Mouse (Mus musculus) cerebral cortex, adult 2 months (tissue): Measurements from ENCODE around the gene Ikzf1.

Experiments used
- WGBS: fragments of 180-500 bp; shearing (Covaris S2); methylation state at CpG from one replicate; pipeline ENCODE4 v1.1.7; 2018; 5-methylcytosine and 5-hydroxymethylcytosine counted together

Ikzf1 gene

DNA sequence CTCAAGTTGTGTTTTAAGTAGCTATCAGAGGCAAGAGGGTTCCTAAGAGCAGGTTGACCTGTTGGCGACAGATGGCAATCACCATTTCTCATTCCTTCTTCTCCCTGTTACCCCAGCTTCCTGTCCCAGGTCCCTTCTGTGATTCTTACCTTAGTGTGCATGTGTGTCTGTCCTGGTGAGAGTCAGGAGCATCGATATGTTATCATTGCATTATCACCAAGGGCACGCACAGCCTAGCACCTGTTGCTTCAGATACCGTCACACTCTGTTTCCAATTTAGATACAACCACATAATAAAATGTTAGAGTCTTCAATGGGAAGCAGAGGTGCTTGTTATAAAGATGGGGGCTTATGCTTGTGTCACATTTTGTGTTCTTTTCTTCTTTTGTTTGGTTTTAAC is 87.4 kb downstream of the Ikzf1 start:
- 92% methylated on average over 4 of the region's 4 CpGs for WGBS

DNA sequence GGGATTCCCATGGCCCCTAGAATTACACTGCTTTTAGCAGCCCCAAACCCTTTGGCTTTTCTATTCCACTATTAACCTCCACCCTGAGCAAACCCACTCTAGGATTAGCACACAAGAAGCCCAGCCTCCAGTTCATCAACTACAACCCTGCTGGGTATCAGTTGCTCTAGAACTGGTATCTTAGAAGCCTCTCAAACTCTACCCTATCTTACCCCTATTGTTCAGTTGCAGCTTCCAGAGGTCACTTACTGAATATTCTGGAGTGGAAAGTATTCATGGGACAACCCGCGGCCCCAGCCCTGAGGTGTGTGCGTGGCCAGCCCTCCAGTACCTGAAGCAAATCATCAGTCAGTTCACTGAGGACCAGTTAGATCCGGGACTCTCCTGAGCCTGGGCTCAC is 89.6 kb downstream of the Ikzf1 start:
- 97% methylated on average over 4 of the region's 4 CpGs for WGBS

DNA sequence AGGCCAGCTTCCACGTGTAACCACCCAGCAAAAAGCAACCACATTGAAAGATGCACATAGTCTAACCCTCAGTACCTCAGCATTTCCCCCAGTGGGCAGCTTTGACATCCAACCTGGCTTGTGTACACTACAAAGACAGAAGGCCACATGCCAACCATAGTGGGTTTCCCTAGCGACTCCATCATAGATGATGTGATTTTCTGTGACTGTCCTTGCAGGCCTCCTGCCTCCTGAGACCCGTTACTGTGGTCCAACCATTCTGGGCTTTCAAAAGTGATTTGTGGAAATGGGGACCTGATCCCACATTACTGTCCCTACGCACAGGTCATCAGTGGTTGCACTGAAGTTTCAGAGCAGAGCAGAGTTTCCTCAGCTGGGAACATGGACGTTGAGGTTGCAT is 90.1 kb downstream of the Ikzf1 start:
- WGBS = 91% methylated on average over 5 of the region's 5 CpGs

DNA sequence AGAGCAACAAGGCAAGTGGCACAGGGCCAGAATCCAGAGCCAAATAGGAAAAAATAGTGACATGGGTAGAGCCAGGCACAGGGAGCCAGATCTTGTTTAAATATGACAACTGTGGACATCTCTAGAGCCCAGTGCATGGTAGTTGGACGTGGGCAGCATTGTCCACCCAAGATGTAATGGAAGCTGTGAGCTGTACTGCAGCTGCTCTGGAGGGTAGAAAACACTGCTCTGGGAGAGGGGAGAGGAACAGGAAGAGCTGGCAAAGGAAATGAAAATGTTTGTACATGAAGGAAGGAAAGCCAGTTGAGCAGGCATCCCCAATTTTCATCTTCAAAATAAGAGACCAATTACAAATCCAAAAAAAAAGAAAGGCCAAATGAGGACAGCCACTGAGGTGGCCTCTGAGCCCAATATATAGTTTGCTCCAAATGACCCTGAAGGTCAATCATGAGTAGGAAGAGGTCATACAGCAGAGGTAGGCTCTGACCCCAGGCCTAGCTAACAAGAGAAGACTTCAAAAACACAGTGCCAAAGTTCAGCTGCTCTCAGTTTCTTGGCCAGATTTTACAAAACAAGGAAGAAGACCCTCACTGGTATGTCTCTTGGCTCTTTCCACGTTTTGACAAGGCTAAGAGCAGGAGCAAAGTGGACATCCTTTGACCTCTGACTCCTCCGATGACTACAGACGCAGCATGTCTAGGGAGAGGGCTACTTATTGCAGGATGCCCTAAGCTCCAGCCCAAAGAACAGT is 91.4 kb downstream of the Ikzf1 start:
- 84% methylated on average over 4 of the region's 4 CpGs for WGBS

DNA sequence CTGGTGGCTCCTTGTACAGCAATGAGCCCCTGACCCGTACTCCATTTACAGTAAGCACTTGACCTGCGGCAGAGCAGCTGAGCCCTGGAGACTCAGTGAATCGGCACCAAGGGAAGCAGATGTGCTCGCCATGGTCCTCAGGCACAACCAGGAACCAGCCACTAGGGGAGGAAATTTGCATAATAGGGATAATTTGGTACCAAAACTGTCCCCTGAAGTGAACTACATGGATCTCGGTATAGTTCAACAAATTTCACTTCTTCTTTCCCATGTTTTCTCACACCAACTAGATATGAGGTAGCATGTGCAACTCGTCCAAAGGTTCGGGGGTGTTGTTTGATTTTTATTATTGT is 92.0 kb downstream of the Ikzf1 start:
- 85% methylated on average over 7 of the region's 7 CpGs for WGBS

DNA sequence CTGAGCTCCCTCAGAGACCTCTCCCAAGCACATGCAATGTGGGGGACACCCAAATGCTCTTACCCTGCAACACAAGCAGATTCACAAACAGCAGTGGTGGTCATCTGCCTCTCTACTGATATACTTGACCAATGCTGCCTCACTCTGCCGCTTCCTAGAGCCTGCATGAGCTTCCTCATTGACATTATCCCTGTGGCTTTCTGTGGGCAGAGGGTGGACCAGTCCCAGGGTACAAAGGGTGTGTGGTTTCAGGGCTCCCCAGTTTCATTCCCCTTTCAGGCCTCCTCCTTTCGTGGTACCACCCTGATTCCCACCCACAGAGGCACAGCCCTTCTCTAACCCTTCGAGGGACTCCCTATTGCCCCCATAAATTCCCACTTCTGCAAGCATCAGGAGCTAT is 92.4 kb downstream of the Ikzf1 start:
- WGBS = 72% methylated on average over 3 of the region's 3 CpGs

DNA sequence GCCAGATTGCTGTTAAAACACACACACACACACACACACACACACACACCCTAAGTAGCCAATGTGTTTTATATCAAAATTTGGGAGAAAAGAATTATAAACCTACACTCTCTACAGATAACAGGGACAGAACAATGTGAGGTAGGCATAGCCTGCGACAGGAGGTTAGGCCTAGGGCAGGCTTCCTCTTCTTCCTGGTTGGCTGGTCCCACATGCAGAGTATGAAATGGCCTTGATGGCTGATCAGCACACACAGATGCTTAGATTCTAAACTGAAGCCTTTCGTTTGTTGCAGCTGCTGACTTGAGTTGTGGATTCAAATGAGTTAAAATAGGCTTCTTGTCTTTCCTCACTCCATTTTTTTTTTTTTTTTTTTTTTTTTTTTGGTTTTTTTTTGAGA is 93.0 kb downstream of the Ikzf1 start:
- WGBS = 83% methylated on average over 2 of the region's 2 CpGs

DNA sequence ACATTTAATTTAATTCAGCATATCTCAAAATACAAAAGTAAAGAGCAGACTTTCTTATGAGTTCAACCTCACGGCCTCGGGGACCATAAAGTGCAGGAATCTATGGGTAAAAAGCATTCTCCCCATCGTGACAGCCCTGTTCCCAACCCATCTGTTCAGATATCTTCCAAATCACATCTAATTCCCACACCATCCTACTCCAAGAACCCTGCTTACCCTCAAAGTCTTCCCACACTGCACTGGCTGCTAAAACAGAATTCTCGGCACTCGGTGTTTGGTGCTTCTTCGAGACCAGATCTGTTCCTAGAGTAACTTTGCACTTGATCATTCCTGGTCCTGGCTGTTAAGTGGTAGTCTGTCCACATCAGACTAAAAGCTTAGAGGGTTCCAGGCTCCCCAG is 93.5 kb downstream of the Ikzf1 start:
- WGBS = 54% methylated on average over 6 of the region's 6 CpGs

DNA sequence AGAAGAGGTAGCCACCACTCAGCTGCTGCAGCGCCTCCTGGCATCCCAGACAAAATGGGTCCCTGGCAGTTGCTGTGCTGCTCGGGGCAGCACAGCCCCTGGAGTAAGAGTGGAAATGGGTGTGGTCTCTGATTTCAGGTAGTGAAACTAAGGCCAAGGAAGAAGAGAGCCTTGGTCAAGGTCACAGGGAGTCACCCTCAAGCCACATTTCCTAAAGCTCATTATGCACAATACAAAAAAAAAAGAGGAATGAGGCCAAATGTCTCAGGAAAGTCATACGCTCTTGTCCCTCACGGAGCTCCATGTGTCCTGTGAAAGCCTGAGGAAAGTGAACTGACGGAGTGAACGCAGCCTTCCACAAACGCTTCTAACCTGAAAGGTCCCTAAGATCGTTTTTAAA is 96.9 kb downstream of the Ikzf1 start:
- WGBS = 85% methylated on average over 8 of the region's 8 CpGs

DNA sequence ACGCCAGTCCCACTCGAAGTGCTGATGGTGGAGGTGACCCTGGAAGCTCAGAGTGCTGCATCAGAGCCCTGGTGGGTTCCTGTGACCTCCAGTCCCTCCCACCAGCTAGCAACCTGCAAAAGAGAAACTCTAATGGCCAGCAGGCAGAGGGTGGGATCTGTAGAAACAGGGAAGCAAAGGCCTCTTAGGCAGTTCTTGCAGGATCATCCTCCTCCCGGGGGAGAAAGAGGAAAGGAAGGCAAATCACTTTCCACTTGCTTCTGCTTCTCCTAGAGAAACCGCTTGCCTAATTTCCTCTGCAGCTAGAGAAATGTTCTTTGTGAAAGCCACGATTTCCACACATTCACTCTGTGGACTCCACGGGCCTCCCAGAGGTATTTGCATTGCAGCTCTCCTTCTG is 100.7 kb downstream of the Ikzf1 start:
- WGBS = 67% methylated on average over 6 of the region's 6 CpGs

DNA sequence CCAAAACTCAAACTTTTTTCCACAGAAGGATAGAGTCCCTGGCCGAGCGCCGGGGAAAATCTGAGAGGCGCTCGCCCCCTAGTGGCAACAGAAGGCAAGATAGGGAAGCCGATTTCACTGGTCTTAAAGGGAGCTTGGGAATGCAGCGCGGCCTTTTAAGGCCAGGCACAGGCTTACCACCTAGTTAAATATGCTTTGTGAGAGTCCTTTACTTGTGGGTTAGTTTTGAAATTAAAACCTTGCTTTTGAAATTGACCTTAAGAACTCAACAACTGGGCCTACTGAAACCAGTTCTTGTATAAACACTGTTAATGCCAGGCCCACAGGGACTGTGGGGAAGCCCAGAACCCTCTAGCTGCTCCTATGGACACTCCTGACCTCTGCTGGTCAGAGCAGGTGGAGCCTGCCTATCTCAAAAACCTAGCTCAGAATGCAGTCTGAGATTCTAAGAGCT is 103.7 kb downstream of the Ikzf1 start:
- WGBS = 2% methylated on average over 8 of the region's 8 CpGs

DNA sequence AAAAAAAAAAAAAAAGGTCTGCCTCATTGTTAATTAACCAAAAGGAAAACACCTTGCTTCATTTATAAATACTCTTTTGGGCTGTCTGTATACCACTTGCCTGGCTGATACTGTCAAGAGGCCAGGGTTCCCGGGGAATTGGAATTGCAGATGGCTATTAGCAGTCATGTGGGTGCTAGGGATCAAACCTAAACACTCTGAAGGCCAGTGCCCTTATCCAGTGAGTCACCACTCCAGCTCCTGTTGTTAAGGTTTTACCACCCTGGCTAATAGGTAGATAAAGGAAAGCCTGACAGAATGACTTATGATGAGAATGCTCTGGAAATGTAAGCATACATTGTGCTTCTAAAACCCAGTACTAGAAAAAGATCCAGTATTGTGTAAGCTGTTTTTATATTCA is 109.8 kb downstream of the Ikzf1 start:
- 100% methylated on average over 1 of the region's 1 CpGs for WGBS

DNA sequence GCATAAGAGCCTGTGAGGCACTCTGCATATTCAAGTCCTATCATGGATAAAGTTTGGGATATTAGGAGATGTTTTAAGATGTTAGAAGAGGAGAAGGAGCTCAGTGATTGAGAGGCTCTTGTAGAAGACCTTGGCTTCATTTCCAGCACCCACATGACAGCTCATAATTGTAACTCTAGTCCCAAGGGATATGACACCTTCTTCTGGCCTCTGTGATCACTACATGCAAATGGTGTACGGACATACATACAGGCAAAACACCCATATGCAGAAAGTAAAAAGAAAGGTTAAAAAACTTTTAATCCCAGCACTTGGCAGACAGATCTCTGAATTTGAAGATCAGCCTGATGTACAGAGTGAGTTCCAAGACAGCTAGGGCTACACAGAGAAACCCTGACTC is 113.9 kb downstream of the Ikzf1 start:
- WGBS = 96% methylated on average over 1 of the region's 1 CpGs

DNA sequence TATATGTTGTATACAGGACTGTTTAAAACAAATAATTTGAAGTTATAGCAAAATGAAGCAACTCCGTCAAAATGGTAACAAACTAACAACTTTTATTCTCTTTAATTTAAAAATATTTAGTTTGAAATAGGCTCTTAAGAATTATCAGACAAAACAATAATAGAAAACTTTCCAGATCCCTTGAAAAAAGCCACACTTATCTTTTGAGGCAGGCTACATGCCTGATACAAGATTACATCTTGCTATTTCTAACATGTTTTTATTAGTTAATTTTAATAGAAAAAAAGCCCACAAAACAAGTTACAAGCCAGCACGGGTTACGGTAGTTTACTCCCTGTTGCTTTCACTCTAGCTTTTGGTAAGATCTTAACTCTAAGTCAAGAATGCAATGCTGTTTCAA is 115.5 kb downstream of the Ikzf1 start:
- WGBS = 92% methylated on average over 3 of the region's 3 CpGs

DNA sequence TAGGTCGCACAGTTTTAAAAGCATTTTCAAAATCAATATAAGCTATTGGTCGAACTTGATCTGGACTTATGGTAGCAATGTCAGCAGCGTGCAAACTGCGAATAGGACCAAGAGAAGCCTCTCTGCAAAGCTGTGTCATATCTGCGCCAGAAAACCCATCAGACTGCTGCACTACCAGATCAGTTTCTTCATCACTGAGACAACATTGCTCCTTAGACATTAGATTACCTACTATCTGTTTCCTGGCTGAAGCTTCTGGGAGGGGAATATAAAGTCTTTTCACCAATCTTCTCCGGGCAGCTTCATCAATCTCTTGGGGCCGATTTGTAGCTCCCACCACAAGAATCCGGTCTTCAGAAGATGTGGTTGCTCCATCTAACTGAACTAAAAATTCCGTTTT is 116.3 kb downstream of the Ikzf1 start:
- WGBS = 96% methylated on average over 9 of the region's 9 CpGs

DNA sequence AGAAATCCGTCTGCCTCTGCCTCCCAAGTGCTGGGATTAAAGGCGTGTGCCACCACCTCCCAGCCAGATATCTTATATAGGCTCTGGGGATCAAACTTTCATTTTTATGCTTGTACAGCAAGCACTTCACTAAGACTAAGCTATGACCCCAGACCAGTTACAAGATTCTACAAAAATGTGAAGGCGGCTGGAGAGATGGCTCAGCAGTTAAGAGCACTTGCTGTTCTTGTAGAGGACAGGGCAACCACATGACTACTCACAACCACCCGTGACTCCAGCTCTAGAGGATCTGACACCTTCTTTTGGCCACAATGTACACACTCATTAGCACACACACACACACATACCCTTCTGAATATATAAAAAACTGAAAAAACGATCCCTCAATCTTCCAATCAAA is 119.6 kb downstream of the Ikzf1 start:
- 83% methylated on average over 5 of the region's 5 CpGs for WGBS

DNA sequence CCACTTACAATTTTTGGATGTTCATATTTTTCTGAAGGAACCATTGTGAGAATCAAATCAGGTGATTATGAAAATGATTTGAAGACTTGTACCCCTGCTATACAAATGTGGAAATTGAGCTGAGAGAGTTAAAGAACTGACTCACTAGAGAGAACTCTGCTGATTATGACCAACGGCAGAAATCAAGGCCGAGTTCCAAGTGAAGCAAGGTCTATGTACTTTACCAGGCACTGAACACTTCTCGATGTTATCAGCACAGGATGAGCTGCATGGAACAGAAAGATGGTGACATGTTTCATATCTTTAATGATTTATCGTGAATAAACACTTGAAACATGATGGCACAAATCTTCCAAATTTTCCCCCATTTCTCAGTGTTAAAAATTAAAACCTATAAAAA is 121.1 kb downstream of the Ikzf1 start:
- WGBS = 91% methylated on average over 4 of the region's 4 CpGs

DNA sequence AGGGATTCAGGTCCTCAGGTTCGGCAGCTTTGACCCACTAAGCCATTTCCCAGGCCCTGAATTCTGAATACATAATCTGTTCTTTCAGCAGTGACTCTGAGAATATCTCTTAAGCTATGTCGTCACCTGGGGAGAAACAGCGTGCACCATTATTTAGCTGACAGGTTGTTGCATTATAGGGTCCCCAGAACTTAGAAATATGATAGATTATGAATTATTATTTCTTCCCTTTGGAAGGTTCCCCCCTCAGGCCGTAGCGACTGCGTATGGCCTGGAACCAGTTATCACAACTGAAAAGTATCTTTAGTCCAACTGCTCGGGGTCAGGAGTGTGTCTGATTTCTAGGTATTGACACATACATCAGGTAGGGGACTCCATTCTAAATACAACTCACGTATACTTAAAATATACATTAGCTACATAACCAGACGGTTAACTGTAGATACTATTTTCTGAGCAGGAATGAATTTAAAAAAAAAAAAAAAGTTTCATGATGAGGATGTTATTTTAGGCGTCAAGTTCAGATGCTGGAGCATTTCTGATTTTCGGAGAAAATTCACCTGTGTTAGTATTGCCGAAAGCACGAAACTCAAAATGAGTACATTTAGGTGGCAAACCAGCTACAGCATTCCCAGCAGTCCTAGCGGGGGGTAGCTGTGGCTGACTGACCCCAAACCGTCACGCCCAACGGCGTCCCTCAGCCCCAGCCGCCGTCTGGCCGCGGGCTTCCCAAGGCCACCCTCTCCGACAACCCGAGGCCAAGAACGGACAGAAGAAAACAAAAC is 123.4 kb downstream of the Ikzf1 start:
- WGBS = 8% methylated on average over 25 of the region's 25 CpGs

DNA sequence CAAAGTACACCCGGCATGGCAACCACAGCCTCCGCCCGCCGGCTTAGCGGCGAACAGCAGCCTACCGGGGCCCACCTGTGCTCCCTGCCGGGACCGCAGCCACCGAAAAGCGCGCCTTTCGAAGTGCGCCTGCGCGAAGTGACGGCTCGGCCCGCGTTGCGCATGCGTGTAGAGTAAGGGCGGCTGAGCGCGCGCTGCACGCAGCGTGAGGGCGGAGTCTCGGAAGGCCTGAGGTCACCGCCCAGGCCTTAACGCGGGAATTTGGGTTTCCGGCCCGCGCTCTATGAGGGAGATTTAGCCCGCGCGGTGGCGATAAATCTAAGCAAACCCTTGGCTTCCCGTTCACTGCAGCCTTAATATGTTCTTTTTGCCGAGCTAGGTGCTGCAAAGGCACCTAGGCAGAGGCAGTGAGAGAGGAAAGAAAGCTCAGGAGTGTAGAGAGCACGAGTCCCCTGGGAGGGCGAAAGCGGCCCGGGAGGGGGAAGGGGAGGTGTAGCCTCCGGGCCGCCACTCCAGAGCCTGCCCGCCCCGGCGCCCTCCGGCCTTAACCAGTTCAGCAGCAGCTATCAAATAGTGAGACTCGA is 124.1 kb downstream of the Ikzf1 start, which contains the start of gene Fignl1:
Fignl1 (minus strand) TSS at position 143 of the 584 bp plus-strand sequence.
- under 1% methylated on average over 53 of the region's 53 CpGs for WGBS

DNA sequence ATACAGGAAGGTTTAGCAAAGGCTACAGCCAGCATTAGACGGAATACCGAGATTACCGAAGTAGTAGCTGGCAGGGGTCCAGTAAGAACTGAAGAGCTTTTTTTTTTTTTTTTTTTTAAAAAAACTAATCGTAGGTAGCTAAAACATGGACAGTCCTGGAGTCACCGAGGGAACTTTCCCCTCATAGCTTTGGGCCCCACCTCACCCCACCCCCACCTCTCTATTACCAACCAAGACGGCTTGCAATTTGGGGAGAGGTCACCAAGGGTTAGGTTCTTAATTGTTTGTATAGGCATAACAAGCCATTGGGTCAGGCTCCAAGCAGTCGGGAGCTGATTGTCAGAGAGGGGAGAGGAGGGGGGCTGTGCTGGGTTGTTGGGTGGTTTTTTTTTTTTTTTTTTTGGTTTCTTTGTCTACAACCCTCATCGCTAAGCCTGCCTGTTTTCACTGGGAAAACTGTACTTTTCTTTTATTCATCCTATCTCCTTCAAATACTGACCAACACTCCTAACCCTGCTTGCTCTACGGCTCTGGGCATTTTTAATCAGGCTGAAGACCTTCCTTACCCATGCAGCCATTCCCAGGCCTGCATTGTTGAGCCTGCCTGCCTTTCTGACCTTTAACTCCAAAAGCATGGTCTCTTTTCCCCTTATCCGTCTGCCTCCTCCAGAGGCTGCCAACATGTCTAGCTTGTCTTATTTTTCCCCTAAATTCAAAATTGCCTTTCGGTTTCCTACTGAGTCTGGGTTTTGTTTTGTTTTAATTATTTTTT is 124.8 kb downstream of the Ikzf1 start:
- WGBS = 19% methylated on average over 11 of the region's 11 CpGs

DNA sequence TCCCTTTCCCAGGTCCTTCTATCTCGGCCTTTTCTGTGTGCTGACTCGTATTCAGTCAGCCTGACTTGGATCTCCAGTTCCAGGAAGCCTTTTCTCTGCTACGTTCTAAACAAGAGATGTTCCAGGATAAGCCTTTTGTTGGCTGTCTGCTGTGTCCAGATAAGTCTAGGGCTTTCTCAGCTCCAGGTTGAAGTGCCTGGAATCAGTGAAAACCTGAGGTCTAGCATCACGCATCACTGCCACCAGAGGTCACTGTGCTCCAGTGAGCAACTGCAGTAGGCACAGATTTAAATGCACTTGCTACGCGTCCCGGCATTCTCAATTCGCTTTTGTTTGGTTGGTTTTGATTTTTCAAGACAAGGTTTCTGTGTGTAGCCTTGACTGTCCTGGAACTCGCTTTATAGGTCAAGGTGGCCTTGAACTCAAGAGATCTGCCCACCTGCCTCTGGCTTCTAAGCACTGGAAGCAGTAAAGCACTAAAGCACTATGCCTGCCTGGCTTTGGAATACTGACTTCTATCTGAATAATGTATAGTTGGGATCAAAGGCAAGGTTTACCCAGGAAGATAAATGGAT is 127.2 kb downstream of the Ikzf1 start:
- 22% methylated on average over 9 of the region's 9 CpGs for WGBS

DNA sequence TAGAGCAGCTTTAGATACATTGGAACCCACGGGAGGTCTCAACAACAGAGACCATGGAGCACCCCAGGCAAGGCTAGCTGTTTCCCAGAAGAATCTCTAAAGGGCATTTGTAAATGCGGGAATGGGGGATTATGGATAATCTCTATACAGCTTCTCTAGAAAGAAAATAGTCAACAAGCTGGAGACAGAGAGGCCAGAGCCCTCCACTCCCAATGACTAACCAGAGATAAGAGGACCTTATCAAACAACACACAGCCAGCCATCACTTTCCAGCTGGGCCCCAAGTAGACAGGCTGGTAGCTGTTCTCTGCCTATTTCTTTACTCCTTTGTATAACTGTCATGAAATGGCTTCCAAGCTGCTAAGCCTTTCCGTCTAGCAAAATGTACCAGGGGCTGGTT is 130.9 kb downstream of the Ikzf1 start:
- WGBS = 84% methylated on average over 3 of the region's 3 CpGs
